Mouse (Mus musculus): ENCODE measurements at regions not wholly inside any gene's neighbourhood (a gene's known extent, or its start where the extent isn't known, plus 50 kb on each side); places are given as distances from the start of the nearest gene placed in this dataset.

DNA sequence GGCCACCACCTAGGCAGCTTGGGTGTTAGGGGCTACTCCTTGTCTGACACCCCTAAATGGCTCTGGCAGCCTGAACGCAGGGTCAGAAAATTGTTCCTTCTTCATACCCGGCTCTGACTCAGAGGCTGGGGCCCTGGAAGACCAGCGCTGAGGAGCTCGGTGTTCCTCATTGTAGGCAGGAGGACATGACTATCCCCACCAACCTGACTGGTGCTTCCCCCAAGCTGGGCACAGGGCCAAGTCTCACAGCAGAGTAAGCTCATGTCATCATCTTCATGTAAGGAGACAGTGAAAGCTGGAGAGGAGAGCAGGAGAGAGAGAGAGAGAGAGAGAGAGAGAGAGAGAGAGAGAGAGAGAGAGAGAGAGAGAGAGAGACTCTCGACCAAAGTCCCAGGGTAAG, 201.4 kb downstream of the Cryba4 start:
- Histone ChIP-seq H3K27ac (no peak overlapping the region), H3K36me3 (no peaks in the 10 kb centered on the region), H3K4me3 (replicated peaks) (no peak overlapping the region), H3K4me2 (replicated peaks) (no peak overlapping the region), H3K4me1 (replicated peaks) (no peaks in the 10 kb centered on the region), H3K9ac (no peak overlapping the region), H3K9me3 (no peaks in the 10 kb centered on the region), H3K27me3 (replicated peaks) (no peaks in the 10 kb centered on the region)
- 43% methylated on average over 5 of the region's 5 CpGs for WGBS
- ATAC-seq: no peak

DNA sequence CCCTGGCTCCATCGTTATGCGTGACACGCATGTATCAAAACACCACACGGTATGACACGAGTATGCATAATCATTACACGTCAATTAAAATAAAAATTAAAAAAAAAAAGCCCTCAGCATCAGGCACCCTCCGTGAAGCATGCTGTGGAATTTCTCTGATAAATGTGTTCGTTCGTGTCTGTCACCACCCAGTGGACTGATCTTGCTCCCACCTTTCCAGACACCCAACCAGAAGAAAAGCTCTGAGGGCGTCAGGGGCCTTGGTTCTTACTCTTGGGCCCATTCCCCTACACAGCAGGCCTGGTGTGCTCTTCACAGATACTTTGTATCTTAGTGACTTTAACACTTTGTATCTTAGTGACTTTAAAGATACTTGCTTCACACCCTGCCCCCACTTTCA, 200.5 kb downstream of the Cryba4 start:
- Histone ChIP-seq H3K9ac (no peak overlapping the region), H3K27me3 (replicated peaks) (no peaks in the 10 kb centered on the region), H3K4me2 (replicated peaks) (no peak overlapping the region), H3K36me3 (no peaks in the 10 kb centered on the region), H3K27ac (no peak overlapping the region), H3K4me3 (replicated peaks) (no peak overlapping the region), H3K9me3 (no peaks in the 10 kb centered on the region), H3K4me1 (replicated peaks) (no peaks in the 10 kb centered on the region)
- WGBS: 81% methylated on average over 10 of the region's 10 CpGs
- no peak for ATAC-seq

DNA sequence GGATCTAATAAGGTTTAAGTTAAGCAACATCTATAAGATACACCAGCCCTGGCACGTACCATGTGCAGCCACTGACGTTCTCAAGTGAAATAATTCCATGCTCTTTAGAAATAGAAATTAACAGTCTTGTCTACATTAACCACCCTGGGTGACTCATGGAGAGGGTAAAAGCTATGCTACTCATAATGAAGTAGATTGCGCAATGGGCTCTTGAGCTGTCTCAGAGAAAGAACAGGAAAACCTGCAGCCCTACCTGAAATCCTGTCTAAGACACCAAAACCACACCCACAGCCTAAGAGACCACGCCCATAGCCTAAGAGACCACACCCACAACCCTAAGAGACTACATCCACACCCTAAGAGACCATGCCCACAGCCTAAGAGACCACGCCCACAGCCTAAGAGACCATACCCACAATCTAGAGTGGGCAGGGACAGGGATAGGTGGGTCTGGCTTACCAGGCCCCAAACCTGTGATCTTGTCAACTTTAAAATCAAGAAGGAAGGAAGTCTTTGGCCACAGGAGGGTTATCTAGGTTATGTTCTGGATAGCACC, 198.6 kb downstream of the Cryba4 start:
- H3K36me3 ChIP-seq: no peaks in the 10 kb centered on the region
- H3K9ac ChIP-seq: no peak overlapping the region
- WGBS: 80% methylated on average over 5 of the region's 5 CpGs
- H3K27me3 ChIP-seq (replicated peaks): no peaks in the 10 kb centered on the region
- H3K27ac ChIP-seq: no peak overlapping the region
- H3K9me3 ChIP-seq: no peaks in the 10 kb centered on the region
- H3K4me2 ChIP-seq (replicated peaks): no peak overlapping the region
- no peaks in the 10 kb centered on the region for H3K4me1 ChIP-seq (replicated peaks)
- H3K4me3 ChIP-seq (replicated peaks): no peak overlapping the region
- no peak for ATAC-seq

DNA sequence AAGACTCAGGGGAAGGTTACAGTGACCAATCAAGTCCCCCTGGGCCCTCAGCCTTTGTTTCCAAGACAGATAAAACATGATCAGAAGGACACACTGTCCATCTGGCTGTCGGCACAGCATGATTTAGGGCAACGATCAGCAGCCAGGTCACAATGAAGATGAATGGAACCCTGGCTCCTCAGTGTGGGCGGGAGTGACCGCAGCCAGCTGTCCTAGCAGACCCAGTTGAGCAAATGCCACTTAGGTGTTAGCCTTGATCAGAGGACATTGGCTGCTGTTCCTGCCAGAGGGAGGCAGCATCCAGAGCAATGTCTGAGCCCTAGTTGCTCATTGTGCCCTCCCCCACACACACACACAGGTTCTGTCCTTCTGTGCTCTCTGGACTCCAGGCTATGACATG, 197.3 kb downstream of the Cryba4 start:
- Histone ChIP-seq H3K9me3 (no peaks in the 10 kb centered on the region), H3K9ac (no peak overlapping the region), H3K4me3 (replicated peaks) (no peak overlapping the region), H3K27me3 (replicated peaks) (no peaks in the 10 kb centered on the region), H3K36me3 (no peaks in the 10 kb centered on the region), H3K4me1 (replicated peaks) (no peaks in the 10 kb centered on the region), H3K27ac (no peak overlapping the region), H3K4me2 (replicated peaks) (no peak overlapping the region)
- 46% methylated on average over 4 of the region's 4 CpGs for WGBS
- ATAC-seq: no peak

DNA sequence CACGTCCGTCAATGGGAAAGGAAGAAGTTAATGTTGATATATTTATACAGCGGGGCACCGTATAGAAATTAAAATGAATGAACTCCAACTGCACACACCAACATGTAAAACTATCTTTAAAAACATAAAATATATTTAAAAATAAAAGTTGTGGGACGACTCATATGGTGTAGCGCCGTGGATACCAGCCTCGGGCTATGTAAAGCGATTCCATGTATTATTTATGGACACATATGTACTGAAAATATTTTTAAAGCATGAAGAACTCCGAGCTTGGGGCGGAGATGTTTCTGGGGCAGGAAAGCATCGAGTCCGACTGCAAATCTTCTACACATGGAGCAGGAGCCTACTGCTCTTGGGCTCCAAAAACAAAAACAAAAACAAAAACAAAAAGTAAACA, 182.4 kb downstream of the Cryba4 start:
- ATAC-seq: no peak
- 87% methylated on average over 13 of the region's 13 CpGs for WGBS
- no peak overlapping the region for H3K27ac ChIP-seq
- no peaks in the 10 kb centered on the region for H3K27me3 ChIP-seq (replicated peaks)
- no peak overlapping the region for H3K4me3 ChIP-seq (replicated peaks)
- no peaks in the 10 kb centered on the region for H3K9me3 ChIP-seq
- no peaks in the 10 kb centered on the region for H3K36me3 ChIP-seq
- no peak overlapping the region for H3K4me2 ChIP-seq (replicated peaks)
- no peaks in the 10 kb centered on the region for H3K4me1 ChIP-seq (replicated peaks)
- H3K9ac ChIP-seq: no peak overlapping the region

DNA sequence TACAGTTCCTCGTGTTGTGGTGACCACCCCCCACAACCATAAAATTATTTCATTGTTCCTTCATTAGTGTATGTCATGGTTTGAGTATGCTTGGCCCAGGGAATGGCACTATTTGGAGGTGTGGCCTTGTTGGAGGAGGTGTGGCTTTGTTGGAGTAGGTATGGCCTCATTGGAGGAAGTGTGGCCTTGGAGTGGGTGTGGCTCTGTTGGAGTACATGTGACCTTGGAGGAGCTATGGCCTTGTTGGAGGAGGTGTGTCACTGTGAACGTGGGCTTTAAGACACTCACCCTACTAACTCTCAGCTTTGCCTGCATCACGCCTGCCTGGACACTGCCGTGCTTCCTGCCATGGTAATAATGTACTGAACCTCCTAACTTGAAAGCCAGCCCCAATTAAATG, 179.9 kb downstream of the Cryba4 start:
- H3K36me3 ChIP-seq: no peaks in the 10 kb centered on the region
- H3K4me2 ChIP-seq (replicated peaks): no peak overlapping the region
- no peak overlapping the region for H3K27ac ChIP-seq
- 61% methylated on average over 4 of the region's 4 CpGs for WGBS
- H3K4me3 ChIP-seq (replicated peaks): no peak overlapping the region
- H3K4me1 ChIP-seq (replicated peaks): no peaks in the 10 kb centered on the region
- H3K27me3 ChIP-seq (replicated peaks): no peaks in the 10 kb centered on the region
- H3K9ac ChIP-seq: no peak overlapping the region
- no peaks in the 10 kb centered on the region for H3K9me3 ChIP-seq
- ATAC-seq: no peak

DNA sequence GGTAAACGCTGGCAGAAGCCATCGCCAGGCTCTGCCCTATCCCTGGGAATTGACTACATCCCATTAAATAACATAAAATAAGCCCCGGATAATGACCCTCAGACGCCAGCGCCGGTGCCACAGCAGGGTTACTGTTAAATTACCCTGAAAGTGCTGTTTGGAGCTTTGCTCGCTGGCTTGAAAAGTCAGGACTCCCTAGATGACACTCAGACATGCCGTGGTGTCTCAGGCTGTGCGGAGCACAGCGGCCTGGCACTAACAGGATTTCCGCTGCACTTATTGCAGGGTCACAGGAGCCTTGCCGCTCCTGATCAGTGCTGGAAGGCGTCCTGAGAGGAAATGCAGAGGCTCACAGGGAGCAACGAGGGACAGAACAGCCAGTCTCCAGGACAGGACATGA, 175.2 kb downstream of the Cryba4 start:
- Histone ChIP-seq H3K4me2 (replicated peaks) (no peak overlapping the region), H3K27ac (no peak overlapping the region), H3K4me3 (replicated peaks) (no peak overlapping the region), H3K36me3 (no peaks in the 10 kb centered on the region), H3K4me1 (replicated peaks) (no peaks in the 10 kb centered on the region), H3K27me3 (replicated peaks) (no peaks in the 10 kb centered on the region), H3K9me3 (no peaks in the 10 kb centered on the region), H3K9ac (no peak overlapping the region)
- no peak for ATAC-seq
- 61% methylated on average over 14 of the region's 14 CpGs for WGBS

DNA sequence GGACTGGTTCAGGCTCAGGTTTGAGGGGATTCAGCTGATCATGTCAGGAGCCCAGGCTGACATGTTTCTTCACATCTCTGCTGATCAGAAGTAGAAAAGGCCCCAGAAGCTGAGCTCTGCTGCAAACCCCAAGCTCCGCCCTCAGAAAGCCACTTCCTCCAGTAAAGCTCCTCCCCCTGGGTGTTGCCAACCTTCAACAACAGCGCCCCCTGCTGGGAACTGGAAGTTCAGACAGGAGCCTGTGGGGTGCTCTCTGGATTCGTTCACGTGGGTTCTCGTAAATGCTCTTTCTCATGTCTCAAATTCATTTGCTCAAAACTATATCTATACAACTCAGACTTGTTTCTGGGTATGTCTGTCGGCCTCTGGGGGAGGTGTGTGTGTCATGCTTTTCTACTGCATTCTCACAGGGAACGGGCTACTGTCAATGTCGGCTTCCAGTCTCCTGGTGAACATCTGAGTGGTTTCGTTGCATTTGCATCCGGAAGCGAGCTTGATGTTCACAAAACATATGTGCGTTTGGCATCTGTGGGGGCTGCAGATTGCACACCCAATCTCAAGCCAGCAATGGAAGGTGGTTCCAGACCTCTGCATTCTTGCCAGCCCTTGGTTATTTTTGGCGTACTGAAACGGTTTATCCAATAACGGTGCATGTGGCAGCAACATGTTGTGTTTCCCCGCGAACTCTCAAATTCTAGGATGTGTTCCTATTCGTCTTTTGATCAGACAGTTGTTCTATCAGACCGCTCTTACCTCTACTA, 174.3 kb downstream of the Cryba4 start:
- 84% methylated on average over 19 of the region's 19 CpGs for WGBS

DNA sequence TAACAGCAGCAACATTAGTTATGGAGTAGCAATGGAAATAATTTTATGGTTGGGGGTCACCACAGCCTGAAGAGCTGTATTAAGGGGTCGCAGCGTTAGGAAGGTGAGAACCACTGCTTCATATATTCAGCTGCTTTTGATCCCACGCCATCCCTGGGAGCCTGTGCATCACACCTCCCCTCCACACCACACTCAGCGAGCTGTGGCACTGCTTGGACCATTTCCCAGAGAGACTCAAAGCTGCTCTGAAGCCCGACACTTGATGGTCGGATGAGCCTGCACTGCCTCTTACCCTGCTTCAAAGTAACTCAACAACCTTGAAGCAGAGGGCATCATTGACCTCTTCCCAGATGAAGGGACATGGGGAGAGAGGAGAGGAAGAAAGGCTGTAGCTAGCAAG, 171.3 kb downstream of the Cryba4 start:
- H3K4me3 ChIP-seq (replicated peaks): no peak overlapping the region
- H3K27me3 ChIP-seq (replicated peaks): no peaks in the 10 kb centered on the region
- H3K9me3 ChIP-seq: no peaks in the 10 kb centered on the region
- ATAC-seq: no peak
- no peaks in the 10 kb centered on the region for H3K4me1 ChIP-seq (replicated peaks)
- 68% methylated on average over 6 of the region's 6 CpGs for WGBS
- H3K36me3 ChIP-seq: no peaks in the 10 kb centered on the region
- no peak overlapping the region for H3K9ac ChIP-seq
- no peak overlapping the region for H3K4me2 ChIP-seq (replicated peaks)
- H3K27ac ChIP-seq: no peak overlapping the region

More for the DNA sequence above, 174.3 kb downstream of the Cryba4 start:
- H3K9me3 ChIP-seq: no peaks in the 10 kb centered on the region
- H3K4me1 ChIP-seq (replicated peaks): no peaks in the 10 kb centered on the region
- no peaks in the 10 kb centered on the region for H3K27me3 ChIP-seq (replicated peaks)
- H3K36me3 ChIP-seq: no peaks in the 10 kb centered on the region
- H3K27ac ChIP-seq: no peak overlapping the region
- no peak overlapping the region for H3K4me3 ChIP-seq (replicated peaks)
- no peak overlapping the region for H3K9ac ChIP-seq
- no peak overlapping the region for H3K4me2 ChIP-seq (replicated peaks)
- no peak for ATAC-seq

DNA sequence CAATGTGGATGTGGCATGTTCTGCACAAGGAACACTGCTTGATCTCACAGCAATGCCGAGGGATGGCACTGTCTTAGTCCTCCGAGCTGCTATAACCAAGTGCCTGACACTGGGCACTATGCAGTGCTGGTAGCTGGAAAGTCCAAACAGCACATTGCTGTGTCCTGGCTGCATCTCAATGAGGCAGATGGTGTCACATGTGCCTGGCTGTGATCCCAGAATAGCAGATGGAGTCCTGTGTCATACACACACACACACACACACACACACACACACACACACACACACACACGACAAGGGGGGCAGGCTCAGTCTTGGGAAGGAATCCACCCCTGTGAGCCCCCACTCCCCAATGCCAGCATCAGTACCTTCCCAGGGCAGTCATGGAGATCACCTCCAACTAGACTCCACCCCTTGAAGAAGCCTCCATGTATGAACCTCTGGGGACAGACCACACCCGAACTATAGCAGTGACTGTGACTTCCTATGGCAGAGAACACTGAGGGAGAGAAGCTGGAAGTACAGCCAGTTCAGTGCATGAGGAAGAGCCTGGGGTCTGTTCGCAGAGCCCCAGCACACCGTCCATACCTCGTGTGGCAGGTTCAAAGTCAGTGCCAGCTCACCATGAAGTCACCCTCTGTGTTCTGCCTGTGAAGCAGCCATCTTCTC, 160.3 kb downstream of the Cryba4 start:
- Histone ChIP-seq H3K4me2 (replicated peaks) (no peak overlapping the region), H3K27ac (no peak overlapping the region), H3K9me3 (no peaks in the 10 kb centered on the region), H3K4me3 (replicated peaks) (no peak overlapping the region), H3K9ac (no peak overlapping the region), H3K4me1 (replicated peaks) (no peaks in the 10 kb centered on the region), H3K27me3 (replicated peaks) (no peaks in the 10 kb centered on the region), H3K36me3 (no peaks in the 10 kb centered on the region)
- no peak for ATAC-seq
- WGBS: 75% methylated on average over 7 of the region's 7 CpGs

DNA sequence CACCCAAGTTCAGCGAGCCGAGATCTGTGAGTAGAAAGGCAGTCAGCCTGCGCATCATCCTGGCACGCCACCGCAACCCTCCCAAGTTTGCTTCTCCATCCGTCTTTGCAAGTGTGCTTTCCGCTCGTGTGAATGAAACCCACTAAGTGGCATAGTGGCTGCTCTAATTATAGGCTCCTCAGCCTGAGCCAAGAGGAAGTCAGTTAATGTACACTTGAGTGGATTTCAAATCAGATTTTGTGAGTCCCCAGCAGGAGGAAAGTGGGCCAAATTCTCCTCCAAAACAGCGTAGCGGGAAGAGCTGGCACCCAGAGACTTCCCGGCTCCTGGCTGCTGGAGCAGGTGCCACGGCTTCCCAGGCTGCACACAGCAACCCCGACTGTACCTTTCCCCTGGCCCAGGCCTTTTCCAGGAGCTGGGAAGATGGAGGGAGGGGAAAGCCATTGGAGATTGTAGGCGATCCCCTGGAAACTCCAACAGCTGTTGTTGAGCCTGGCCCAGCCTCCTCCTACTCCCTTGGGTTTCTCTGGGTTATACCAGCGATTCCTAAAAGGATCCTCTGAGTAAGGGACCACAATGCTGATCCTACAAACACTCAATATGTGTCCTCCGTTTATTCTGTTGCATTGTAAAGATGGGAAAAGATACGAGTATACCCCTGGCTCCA, 158.3 kb downstream of the Cryba4 start:
- H3K27ac ChIP-seq: no peak overlapping the region
- no peak for ATAC-seq
- no peak overlapping the region for H3K9ac ChIP-seq
- no peak overlapping the region for H3K4me2 ChIP-seq (replicated peaks)
- no peaks in the 10 kb centered on the region for H3K36me3 ChIP-seq
- no peaks in the 10 kb centered on the region for H3K27me3 ChIP-seq (replicated peaks)
- H3K9me3 ChIP-seq: no peaks in the 10 kb centered on the region
- no peaks in the 10 kb centered on the region for H3K4me1 ChIP-seq (replicated peaks)
- no peak overlapping the region for H3K4me3 ChIP-seq (replicated peaks)
- WGBS: 77% methylated on average over 17 of the region's 17 CpGs

DNA sequence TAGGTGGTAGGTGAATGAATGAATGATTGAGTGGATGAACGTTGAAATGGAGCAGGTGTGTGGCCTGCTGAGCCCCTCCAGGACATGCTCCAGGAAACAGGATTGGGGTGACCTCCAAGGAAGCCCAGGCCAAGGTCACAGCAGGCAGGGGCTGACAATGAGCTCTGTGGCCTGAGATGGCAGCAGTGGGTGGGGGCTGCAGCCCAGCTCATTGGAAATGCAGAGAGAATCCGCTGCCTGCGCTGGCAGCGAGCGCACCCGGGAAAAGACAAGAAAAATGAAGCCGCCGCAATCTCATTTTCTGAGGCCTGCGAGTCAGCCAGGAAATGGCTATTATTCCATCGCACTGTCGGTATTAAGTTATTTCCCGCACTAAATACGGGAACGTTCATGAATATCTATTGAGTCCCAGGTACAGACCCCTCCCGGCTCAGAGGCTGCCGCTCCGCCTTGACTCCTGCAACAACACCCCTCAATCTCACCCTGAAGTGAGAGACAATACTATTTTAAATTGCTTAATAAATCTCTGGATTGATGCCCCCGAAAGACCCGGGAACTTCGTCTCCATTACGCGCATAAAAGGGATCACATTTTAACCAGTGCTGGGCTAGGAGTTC, 153.7 kb downstream of the Cryba4 start:
- H3K36me3 ChIP-seq: no peaks in the 10 kb centered on the region
- H3K4me3 ChIP-seq (replicated peaks): no peak overlapping the region
- H3K27ac ChIP-seq: no peak overlapping the region
- H3K4me1 ChIP-seq (replicated peaks): no peaks in the 10 kb centered on the region
- no peak overlapping the region for H3K9ac ChIP-seq
- H3K4me2 ChIP-seq (replicated peaks): no peak overlapping the region
- no peak for ATAC-seq
- no peaks in the 10 kb centered on the region for H3K9me3 ChIP-seq
- no peaks in the 10 kb centered on the region for H3K27me3 ChIP-seq (replicated peaks)
- 60% methylated on average over 22 of the region's 22 CpGs for WGBS
